Mouse (Mus musculus) layer of hippocampus, adult 11-12 months (tissue): Measurements from ENCODE around the gene Abhd14b.
A peak's percentile ranks its signal among the peaks of the same experiment; 100 is the strongest.

ENCODE experiments used
- DNase-seq: peaks from one replicate; pipeline ENCODE4 v3.0.0; 2022; ENCODE audit warnings: low spot score

Abhd14b gene

GRCm38 (mm10) chr9:106447348-106447747 is at the start of gene Abhd14b, which contains the start of gene Abhd14a:
Gene Abhd14b (plus strand): TSS chr9:106447459.
Gene Abhd14a (minus strand): TSS chr9:106447678.
- peak; percentile 94 for DNase-seq

- DNase-seq = no peak
These were observed 49.5 kb upstream of the Abhd14b start for GRCm38 (mm10) chr9:106397733-106398132.

- no peak for DNase-seq
These were observed 48.5 kb upstream of the Abhd14b start for GRCm38 (mm10) chr9:106398667-106399311.

GRCm38 (mm10) chr9:106399808-106400207 is 47.5 kb upstream of the Abhd14b start:
- no peak for DNase-seq

- no peak for DNase-seq
These were observed 45.1 kb upstream of the Abhd14b start for GRCm38 (mm10) chr9:106402149-106402548.

GRCm38 (mm10) chr9:106402607-106403375 is 44.5 kb upstream of the Abhd14b start:
- DNase-seq = no peak

GRCm38 (mm10) chr9:106405275-106405674 is 42.0 kb upstream of the Abhd14b start:
- DNase-seq = no peak

GRCm38 (mm10) chr9:106406443-106407078 is 40.7 kb upstream of the Abhd14b start:
- no peak for DNase-seq

- no peak for DNase-seq
These were observed 38.2 kb upstream of the Abhd14b start for GRCm38 (mm10) chr9:106409096-106409495.

GRCm38 (mm10) chr9:106410086-106410650 is 37.1 kb upstream of the Abhd14b start:
- no peak for DNase-seq

- peak; percentile 59 for DNase-seq
These were observed 36.1 kb upstream of the Abhd14b start for GRCm38 (mm10) chr9:106411091-106411594.

GRCm38 (mm10) chr9:106411729-106412128 is 35.5 kb upstream of the Abhd14b start:
- DNase-seq = no peak

- no peak for DNase-seq
These were observed 35.0 kb upstream of the Abhd14b start for GRCm38 (mm10) chr9:106412210-106412609.

- DNase-seq = no peak
These were observed 33.7 kb upstream of the Abhd14b start for GRCm38 (mm10) chr9:106413606-106414005.

GRCm38 (mm10) chr9:106416826-106417225 is 30.4 kb upstream of the Abhd14b start:
- no peak for DNase-seq

GRCm38 (mm10) chr9:106417841-106418625 is 29.2 kb upstream of the Abhd14b start:
- peak; percentile 91 for DNase-seq

- no peak for DNase-seq
These were observed 26.7 kb upstream of the Abhd14b start for GRCm38 (mm10) chr9:106420608-106421007.

GRCm38 (mm10) chr9:106421033-106421864 is 26.0 kb upstream of the Abhd14b start:
- DNase-seq = no peak

- DNase-seq = peak; percentile 94
These were observed 25.4 kb upstream of the Abhd14b start for GRCm38 (mm10) chr9:106421865-106422160.

GRCm38 (mm10) chr9:106428719-106429220 is 18.5 kb upstream of the Abhd14b start:
- no peak for DNase-seq
